Mouse (Mus musculus) heart, adult 2 months (tissue): ENCODE results near the gene Dtd1.

Experiments
- CTCF ChIP-seq: fragments of 200-600 bp; IDR thresholded peaks from 2 replicates; pipeline ENCODE4 v1.8.1; 2022; ENCODE audit warnings: antibody characterized with exemption, mild to moderate bottlenecking, moderate library complexity
- EP300 ChIP-seq: fragments of 200-500 bp; IDR thresholded peaks from 2 replicates; pipeline ENCODE4 v1.6.1; 2011; ENCODE audit warnings: low read depth, low read length, control low read depth; ENCODE audit not compliant: insufficient read depth
- POLR2A ChIP-seq: fragments of 200-500 bp; IDR thresholded peaks from 2 replicates; pipeline ENCODE4 v1.6.1; 2011; ENCODE audit warnings: mild to moderate bottlenecking, low read depth, low read length, control low read depth; ENCODE audit not compliant: insufficient read depth

DNA sequence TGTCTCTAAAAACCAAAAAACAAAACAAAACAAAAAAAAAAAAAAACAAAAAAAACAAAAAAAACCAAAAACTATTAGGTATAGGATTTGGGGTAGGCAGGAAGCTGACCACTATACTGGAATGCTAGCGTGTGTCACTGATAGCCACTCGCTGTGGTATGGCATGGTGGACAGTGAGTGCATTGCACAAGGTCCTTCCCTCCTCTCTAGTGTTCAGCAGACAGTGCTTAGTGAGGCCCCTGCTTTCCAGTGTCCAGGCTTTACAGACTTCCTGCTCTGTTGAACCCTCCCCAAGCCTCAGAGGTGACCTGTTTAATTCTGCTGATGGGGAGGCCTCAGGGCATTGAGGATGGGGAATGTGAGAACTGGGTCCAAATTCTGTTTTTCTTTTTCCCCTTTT is 95.2 kb downstream of the Dtd1 start:
- TF ChIP-seq CTCF: no peak
- TF ChIP-seq EP300: no peak
- no peak for TF ChIP-seq POLR2A
